Mouse (Mus musculus): ENCODE data around the gene Psmc3.
"Not testable (repeated sequence)": the region's sequence is repeated elsewhere in the genome, so short reads cannot be mapped to it uniquely, and the experiment has no call there.

Psmc3 gene

DNA sequence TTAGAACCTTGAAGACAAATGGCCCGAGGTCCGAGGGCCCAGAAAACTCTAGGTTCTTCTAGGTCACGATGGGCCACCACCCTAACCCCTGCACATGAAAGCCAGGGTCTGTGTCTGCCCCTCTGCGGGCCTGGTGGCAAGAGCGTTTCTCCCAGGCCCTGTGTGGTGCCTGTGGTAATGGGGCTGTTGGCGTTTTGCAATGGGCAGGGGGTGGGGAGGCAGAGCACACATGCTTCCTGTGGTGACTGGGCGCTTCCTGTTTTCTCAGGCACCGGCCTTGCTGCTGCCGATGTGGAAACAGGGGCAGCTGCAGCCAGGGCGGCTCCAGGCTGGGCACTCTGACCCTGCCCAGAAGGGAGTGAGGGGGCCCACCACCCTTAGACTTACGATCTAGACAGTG is 29.0 kb downstream of the Psmc3 start:
- peak; percentile 64 for DNase-seq

DNA sequence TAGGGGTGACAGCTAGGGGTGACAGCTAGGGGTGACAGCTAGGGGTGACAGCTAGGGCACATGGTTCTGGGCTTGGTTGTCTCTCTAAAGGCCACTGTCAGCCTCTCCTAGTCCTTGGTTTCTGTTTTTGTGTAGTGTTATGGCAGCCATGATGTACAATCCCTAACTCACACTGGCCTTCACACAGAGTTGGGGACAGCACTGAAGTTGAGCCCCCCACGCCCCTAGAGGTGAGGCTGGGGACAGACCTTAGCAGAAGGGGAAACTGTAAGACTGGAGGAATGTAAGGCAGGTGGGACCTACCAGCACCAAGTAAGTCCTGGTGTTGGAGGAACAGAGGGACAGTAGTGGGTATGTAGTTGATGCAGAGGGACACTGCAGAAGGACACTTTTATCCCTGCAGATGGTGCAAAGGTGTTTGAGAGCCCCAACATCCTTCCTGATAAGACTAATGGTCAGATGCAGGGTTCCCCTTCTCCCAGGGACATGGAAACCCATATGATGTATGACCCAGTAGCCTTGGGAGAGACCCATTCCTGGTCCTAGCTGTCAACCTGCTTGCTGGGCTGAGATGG is 29.6 kb downstream of the Psmc3 start:
- DNase-seq = no peak

DNA sequence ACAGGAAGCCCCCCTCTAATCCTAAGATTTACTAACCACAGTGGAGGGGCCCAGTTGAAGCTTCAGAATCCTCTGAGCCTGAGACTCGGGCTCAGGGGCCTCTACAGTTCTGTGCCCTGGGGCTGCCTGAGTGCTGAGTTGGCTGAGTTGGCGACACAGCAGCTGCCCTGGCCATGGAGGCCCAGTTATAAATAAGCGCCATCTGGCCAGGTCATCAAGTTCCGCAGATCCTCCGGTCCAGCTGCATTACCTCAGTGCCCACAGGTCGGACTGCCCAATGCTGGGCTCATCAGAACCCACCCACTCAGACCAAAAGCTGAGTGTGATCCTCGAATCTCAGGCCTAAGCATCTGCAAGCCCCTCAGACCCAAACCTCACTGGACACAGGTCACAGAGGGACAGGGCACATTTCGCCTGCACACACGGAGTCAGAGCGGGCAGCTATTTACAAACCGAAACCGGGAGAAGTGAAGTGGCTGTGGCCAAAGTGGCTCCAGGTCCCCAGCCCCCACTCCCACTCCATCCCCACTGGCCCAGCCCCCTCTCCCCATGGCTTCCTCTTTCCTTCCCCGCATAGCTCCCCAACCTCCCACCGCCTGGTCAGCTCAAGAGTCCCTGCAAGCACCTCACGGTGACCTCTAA is 30.5 kb downstream of the Psmc3 start:
- DNase-seq = no peak

DNA sequence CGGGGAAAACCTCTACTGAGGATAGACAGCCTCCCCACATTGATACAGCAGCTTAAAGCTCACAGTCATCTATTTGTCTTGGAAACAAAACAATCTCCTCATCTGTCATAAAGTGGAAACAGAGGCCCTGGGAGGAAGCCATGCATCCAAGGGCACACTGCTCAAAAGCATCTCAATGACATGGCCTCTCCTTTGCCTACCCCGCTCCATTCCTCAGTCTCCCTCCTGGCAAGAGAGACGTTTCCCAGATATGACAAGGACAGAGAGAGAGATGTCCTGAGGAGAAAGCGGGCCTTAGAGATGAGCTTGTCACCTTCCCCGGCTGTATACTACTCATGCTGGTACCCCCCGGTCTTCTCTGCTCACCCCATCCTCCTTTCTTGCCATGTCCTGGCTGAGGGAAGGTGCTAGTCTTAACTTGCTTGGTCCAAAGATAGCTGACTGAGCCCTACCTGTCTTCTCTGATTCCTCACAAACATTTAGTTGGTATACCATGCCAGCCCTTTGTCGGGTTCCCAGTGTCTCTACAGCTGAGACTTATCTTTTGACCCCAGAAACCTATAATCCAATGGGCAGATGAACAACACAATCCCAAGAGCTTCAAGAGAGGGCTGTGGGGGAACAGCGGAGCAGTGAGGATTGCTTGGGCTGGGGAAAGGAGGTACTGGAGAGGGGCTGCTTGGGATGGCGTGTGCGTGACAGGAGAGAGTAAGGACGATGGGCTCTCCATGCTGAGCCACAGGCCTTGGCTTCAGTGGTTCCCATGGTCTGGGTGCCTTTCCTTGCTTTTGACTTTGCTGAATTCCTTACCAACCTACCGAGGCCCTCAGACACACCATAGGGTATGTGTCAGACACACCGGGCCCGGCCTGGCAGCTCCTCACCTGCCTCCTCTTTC is 31.9 kb downstream of the Psmc3 start:
- no peak for DNase-seq

DNA sequence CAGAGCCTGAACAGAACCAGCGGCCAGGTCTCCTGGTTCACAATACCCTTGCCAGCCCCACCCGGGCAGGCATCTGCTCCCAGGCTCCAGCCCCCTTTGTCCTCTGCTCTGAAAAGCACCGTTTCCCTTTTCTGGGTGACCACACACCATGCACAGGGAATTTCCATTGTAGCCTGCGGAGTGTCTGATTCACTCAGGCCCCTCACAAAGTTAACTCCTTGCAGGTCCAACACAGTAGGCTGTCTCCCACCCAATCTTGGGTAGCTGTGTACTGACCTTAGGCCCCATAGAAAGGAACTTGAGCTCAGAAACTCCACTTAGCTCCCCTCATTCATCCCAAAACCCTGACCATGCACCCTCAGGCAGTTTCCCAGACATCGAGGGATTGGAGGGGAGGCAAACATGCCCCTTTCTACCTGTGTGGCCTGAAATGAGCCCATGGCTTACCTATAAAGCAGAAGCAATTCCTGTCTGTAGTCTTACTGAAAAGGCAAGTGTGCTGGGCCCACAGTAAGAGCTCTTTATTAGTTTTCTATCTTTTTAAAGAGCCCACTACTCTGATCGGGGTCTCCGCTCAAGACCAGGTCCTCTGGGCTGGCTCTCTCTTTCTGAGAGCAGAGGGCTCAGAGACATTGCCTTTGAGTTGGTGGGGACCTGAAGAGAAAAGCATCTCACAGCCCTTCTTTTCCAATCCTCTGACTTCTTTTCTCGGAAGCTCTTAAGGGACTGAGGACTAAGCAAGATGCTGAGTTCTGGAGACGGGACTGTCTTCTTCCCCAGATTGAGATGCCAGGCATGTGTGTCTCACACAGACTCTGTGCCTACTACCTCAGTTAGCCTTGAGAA is 32.8 kb downstream of the Psmc3 start:
- DNase-seq = no peak

DNA sequence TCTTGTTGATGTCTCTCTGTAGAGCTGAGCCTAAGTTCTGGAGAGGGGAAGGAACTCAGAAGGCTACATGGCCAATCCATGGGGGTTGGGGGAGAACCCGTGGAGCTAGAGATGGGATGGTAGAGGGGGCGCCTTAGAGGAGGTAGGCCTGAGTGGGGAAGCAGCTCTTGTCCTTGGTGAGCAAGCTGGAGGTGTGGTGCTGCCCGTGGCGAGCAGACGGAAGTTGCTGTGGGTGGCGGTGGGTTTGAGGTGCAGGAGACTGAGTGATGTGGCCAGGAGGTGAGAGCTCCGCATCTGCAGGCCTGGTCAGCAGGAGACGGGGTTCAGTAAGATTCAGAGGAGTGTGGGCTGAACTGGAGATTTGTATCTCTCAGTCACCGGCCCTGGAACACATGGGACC is 33.6 kb downstream of the Psmc3 start:
- DNase-seq = no peak

DNA sequence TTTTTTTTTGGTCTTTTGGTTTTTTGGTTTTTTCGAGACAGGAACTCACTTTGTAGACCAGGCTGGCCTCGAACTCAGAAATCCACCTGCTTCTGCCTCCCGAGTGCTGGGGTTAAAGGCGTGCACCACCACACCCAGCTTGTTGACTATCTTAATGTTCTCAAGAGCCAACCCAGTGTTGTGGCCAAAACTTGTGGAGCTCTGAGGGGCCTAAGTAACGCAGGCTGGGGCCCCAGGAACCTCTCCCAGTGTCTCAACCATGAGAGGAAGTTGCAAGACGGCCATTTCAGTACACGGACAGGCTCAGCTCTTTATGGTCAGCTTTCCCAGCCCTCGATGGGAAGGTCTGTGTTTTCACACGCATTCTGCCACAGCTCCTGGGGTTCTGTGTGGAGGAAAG is 35.2 kb downstream of the Psmc3 start:
- no peak for DNase-seq

DNA sequence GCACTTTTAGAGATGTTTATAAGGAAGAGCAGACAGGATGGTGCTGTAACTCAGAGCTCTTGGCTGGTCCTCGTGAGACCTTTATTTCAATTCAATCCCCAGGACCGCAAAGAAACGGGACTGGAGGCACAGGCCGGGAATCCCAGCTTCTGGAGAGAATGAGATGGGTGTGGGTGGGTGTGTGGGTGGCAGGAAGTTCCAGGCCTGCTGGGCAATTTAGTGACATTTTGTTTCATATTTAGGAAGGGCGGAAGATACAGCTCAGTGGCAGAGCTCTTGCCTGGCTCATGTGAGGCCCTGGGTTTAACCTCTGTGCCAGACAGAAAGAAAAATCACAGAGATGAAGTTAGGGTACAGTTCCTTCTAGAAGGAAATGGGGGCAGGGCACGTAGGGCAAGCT is 36.4 kb downstream of the Psmc3 start:
- no peak for DNase-seq

DNA sequence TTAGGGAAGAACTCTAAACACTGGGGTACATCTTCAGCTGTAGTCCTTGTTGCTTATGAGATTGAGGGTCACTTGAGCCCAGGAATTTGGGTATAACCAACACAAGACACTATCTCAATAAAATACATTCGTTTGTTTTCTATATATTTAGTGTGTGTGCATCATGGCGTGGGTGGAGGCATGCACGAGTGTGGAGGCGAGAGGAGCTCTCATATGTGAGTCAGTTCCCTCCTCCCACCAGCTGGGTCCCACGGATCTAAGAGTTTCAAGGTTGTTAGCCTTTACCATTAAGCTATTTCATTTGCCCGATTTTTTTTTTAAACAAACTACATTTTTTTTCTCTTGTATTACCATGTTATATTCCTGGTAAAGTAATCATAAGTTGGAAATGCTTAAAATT is 37.0 kb downstream of the Psmc3 start:
- no peak for DNase-seq

DNA sequence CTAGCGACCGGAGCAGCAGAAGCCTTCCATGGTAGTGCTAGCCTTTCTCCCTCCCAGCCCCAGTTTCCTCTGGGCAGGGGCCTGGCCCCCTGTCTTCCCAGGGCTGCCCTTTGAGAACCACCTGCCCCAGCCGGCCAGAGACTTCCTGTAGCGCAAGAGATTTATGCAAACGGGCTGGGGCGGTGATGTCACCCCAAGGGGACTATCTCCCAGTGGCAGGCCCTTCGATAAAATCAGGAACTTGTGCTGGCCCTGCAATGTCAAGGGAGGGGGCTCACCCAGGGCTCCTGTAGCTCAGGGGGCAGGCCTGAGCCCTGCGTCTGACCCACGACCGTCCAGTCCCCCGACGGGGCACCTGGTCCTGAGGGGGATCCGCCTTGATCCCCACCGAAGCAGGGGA is 42.7 kb downstream of the Psmc3 start:
- DNase-seq = peak; percentile 46

DNA sequence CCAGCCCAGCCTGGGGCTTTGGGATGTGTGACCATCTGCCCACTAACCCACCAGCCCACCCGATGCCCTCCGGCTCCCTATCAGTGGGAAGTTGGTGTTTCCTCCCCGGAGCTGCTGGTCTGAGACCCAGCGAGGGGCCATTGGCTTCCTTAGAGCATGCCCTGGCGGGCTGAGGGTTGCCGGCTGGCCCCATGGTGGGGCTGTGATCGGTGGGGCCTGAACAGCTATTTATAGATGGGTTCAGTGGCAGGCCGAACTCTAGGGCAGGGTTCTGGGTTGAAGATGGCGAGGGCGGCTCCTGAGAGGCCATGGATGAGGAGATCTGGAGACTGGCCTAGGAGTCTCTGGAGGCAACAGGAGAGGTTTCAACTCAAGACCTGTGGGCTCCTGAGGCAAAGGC is 43.2 kb downstream of the Psmc3 start:
- DNase-seq = no peak

DNA sequence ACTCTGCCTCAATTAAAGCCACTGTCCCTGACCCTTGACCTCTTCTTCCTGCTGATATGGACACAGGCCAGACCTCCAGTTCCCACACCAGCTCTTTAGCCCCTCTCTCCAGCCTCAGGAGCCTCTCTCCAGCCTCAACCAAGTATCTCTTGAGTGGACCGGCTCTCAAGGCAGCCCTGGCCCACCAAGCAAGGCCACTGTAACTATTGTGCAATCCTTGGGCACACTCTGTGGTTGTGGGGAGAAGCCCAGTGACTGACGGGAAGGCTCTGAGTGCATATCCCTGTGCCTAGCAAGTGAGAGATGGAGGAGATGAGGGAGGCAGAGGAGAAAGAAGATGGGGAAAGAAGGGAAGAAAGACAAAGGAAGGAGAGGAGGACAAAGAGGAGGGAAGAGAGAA is 44.3 kb downstream of the Psmc3 start:
- DNase-seq = peak; percentile 50

DNA sequence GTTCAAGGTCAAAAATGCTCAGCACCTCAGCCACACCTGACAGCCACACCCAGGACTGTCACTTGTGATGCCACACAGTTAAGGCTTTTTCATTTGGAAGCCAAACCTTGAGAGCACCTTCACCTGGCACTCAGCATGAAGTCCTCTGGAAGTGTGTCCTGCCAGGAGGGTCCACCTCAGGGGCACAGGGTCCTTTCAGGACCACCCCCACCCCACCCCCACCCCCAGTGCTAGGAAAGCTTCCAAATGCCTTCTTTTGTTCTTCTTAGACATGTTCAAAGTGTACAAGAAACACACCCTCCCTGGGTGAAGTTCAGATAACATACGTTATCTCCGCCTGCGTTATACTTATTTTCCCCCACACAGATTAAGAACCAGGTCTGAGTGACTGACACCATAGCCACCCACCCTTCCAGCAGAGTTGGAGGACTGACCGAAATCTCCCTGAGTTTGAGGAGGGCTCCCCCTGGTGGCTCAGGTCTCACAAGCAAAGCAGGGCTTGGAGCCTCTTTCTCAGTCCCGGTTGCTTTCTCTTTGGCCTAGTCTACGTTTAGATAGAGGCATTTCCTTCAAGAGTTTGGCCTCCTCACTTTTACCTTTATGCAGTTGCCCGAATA is 47.4 kb downstream of the Psmc3 start:
- peak; percentile 98 for DNase-seq

DNA sequence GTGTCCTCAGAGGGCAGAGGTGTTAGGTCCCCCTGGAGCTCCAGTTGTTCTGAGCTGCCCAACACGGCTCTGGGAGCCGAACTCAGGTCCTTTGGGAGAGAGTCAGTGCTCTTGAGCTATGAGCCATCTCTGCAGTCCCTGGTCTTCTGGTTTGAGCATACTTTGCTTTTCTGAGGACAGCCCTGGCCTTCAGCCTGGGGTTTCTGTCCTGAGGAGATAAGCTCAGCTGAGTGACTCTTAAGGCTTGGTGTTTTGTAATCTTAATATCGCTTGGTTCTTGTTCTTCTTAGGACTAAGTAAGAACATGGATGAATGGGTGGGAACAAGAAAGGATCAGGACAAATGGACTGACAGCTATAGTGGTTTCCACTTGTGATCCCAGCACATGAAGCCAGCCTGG is 54.3 kb downstream of the Psmc3 start:
- no peak for DNase-seq

DNA sequence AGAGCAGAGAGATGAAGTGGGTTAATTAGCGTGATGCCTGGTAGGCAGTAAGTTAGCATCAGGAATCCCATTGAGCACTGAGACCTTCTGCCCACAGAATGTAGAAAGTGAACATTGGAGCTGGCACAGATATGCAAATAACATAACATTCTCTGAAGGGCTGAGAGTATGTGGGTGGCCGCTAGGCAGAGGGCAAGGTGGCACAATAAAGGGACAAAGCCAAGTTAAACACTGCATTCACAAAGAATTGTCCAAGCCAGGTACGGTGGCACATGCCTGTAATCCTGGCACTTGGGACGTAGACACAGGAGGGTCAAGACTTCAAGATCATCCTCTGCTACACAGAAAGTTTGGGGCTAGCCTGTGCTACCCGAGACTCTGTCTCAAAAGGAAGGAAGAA is 55.4 kb downstream of the Psmc3 start:
- no peak for DNase-seq

DNA sequence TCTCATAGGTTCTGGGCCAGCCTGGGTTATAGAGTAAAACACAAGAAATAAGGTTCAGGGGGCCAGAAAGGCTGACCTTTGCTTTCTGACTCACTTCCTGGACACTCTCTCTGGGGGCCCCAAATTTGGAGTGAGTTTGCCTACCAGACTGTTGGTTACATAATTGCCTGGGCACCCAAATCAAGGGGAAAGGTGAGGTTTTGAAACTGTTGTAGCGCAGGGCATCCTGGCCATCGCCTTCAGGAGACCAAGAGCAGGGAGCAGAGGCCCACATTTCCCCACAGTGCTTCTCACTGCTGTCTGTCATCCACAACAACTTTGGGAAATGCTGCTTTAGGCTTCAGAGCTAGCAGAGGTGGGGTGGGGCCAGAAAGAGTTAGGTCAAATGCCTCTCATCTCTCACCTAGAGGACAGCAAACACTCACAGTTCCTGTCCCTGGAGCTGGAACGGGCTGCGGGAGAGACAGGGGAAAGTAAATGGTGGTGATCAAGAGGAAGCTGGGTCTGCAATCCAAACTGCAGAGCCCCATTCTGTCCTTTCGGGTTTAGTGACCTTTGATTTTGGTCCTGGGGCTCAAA is 56.1 kb downstream of the Psmc3 start:
- DNase-seq = peak; percentile 35

DNA sequence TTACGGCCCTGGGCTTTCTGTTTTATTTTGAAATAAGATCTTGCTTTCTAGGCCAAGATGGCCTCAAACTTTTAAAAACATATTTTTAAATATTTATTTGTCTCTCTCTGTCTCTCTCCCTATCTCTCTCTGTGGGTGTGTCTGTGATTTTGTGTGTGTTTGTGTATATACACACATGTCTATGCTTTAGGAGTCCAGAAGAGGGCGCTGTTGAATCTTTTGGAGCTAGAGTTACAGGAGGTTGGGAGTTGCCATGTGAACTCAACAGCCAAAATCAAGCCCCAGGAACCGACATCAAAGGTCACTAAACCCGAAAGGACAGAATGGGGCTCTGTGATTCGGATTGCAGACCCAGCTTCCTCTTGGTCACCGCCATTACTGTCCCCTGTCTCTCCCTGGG is 56.6 kb downstream of the Psmc3 start:
- no peak for DNase-seq

DNA sequence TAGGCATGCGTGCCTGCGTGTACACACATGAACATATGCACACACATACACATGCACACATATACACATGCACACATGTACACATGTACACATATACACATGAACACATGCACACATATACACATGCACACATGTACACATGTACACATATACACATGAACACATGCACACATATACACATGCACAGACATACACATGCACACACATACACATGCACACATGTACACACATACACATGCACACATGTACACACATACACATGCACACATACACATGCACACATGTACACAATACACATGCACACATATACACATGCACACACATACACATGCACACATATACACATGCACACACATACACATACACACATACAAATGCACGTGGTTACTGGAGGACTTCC is 58.0 kb downstream of the Psmc3 start:
- DNase-seq = not testable (repeated sequence)

DNA sequence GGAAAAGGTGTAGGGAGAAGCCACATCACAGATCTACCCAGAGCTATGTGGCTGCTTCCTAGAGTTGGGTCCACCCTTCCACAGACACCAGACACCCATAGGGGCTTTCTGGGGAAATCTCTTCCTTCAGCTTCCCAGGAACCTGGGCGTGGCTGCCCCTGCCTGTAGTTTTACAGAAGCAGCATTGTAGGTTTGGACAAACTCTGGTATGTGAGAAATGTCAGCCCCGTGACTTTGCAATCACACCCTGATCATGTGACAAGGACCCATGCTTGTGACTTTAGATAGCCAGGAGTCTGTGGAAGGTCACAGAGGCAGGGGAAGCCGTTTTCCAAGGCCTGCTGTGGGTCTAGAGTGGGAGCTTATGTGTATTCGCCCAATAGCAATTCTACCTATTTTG is 58.7 kb downstream of the Psmc3 start:
- DNase-seq = peak; percentile 41

DNA sequence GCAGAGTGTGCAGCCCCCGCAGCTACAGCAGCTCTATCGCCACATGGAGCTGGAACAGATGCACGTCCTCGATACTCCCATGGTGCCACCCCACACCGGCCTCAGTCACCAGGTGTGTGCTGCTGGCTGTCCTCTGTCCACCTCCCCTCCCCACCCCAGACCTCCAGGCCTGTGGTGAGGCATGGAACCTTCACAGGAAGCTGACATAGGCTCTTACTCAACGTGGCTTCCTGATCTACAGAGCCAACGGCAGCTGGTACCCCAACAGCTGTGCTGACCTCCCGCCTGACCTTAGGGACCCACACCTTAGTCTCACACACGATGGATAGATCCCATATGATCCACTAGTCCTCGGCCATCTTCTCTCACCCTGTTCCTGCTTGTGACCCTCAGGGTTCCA is 59.5 kb downstream of the Psmc3 start:
- DNase-seq = no peak

DNA sequence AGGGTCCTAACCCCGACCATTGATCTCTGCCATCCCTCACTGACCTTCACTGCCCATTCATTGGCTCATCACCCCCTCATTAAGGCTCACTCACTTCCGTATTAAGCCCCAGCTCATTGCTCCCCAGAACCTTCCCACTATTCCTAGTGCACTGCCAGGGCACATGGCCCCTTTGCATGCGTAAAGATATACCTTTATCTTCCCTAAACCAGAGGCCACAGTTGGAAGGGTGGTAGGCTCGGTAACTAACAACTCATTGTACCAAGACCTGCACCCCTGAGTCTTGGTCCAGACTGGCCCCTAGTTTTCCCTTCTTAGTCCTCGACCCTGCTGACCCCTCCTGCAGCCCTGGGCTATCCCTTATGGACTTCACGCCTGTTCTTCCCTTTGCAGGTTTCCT is 60.0 kb downstream of the Psmc3 start:
- DNase-seq = no peak

DNA sequence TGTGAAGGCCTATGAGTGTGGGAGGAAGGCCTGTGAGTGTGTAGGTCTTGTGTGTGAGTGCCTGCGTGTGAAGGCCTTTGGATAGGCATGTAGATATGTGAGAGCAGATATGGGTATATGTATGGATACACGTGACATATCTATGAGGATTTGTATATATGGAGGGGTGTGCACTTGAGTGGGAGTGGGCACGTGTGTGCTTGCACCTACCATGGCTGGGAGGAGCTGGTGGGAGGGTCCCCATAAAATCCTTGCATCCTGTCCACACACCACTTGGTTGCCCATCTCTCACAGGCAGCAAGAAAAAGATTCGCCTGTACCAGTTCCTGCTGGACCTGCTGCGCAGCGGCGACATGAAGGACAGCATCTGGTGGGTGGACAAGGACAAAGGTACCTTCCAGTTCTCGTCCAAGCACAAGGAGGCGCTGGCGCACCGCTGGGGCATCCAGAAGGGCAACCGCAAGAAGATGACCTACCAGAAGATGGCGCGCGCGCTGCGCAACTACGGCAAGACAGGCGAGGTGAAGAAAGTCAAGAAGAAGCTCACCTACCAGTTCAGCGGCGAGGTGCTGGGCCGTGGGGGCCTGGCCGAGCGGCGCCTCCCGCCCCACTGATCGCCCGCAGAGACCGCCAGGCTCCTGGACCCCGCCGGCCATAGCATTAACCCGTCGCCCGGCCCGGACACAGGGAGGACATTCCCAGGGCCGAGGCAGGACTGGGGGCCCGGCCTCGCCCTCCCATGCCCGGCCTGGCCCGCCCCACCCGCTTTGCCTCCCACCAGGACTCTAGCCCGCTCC is 61.2 kb downstream of the Psmc3 start:
- DNase-seq = peak; percentile 100
